Mouse (Mus musculus) hindbrain, embryonic 13.5 days (tissue): ENCODE results near the gene Stam2. TPM values are rescaled to one million over a fixed set of nuclear protein-coding genes. Genes with fewer than 3 reads are reported as not detected.

Experiments
- ATAC-seq: fragments of 200-750 bp; cut with Nextera tagmentation; 2 replicates; pipeline ENCODE4 v1.8.0; 2017; ENCODE audit warnings: moderate TSS enrichment; ENCODE audit not compliant: low FRiP score
- H3K27ac ChIP-seq: fragments of 300-500 bp; sonication (generic); 2 replicates; pipeline ENCODE4 v1.5.1; 2015; ENCODE audit warnings: inconsistent platforms, mild to moderate bottlenecking, moderate library complexity
- H3K27me3 ChIP-seq: fragments of 300-500 bp; sonication (generic); 2 replicates; pipeline ENCODE4 v1.6.1; 2015; ENCODE audit warnings: mild to moderate bottlenecking, inconsistent platforms
- H3K36me3 ChIP-seq: fragments of 300-500 bp; sonication (generic); 2 replicates; pipeline ENCODE4 v1.6.1; 2015; ENCODE audit warnings: mild to moderate bottlenecking, inconsistent platforms
- H3K4me1 ChIP-seq: fragments of 300-500 bp; sonication (generic); replicated peaks from 2 replicates; pipeline ENCODE4 v1.6.1; 2015; ENCODE audit warnings: inconsistent platforms
- H3K4me2 ChIP-seq: fragments of 300-500 bp; sonication (generic); 2 replicates; pipeline ENCODE4 v1.6.1; 2015; ENCODE audit warnings: inconsistent platforms, mild to moderate bottlenecking, moderate library complexity
- H3K4me3 ChIP-seq: fragments of 300-500 bp; sonication (generic); 2 replicates; pipeline ENCODE4 v1.5.1; 2015; ENCODE audit warnings: mild to moderate bottlenecking, inconsistent platforms
- H3K9ac ChIP-seq: fragments of 300-500 bp; sonication (generic); 2 replicates; pipeline ENCODE4 v1.6.1; 2015; ENCODE audit warnings: mild to moderate bottlenecking, inconsistent platforms
- H3K9me3 ChIP-seq: fragments of 300-500 bp; sonication (generic); 2 replicates; pipeline ENCODE4 v1.6.1; 2016; ENCODE audit warnings: inconsistent platforms
- WGBS: fragments of 180-500 bp; shearing (Covaris S2); methylation state at CpG from one replicate; pipeline ENCODE4 v1.1.7; 2015; 5-methylcytosine and 5-hydroxymethylcytosine counted together
- polyA plus RNA-seq: library from polyadenylated mRNA; unstranded; fragments of >200 nt; fragmentation: Nextera tagmentation; extraction: Ambion mirVana; gene quantifications from 2 replicates; pipeline ENCODE4 v1.2.1, GENCODE M21; 2015

The Stam2 gene
- polyA plus RNA-seq, 1 experiment from 2014 or later, result 42.0 TPM

DNA sequence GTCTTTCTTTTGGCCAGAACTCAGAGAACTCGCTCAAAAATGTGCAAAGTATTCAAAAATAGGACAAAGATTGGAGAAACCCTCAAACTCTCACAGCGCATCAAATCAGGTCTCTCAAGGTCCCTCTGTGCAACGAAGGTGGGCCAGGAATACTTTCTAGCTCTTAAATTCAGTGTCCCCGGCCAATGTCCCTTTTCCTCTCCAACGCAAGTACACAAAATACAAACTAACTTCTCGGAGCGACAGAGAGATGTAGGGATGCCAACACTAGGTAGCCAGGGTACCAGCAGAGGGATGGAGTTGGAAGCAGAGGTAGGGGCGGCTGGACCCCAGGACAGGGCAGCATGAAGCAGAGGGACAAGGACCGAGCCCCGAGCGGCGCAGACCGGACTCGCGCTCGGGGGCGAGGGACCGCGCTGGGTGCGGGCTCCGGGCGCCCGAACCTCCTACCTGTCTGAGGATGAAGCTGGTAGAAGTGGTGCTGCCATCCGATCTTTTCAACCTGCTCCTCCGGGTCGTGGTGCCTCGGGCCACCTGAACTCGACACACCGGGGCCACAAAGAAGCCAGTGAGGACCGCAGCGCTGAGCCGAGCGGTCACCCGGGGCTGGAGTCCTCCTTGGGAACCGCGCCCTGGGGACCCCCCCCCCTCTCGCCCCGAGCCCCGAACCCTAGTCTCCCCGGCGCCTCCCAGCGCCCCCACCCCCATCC is 66.6 kb downstream of the Stam2 start:
- WGBS, result under 1% methylated on average over 38 of the region's 42 CpGs
- peak; percentile 36 for ATAC-seq

DNA sequence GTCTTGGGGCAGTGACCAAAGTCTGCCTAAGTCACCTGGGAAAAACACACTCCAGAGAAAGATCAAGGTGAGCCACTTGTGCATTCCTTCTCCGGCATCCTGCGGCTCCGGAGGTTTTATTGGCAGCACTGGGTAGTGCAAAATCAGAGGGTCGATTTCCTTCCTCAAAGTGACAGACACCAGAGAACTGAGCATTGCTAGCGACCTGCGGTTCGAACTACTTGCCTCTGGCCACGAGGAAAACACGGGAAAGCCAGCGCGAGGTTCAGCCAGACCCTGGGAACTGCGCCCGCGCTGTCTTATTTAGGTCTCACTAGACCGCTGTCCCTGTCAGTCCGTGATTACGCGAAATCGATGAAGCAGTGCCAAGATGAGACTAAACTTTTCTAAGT is 67.2 kb downstream of the Stam2 start:
- peak overlapping the region; percentile 64 for H3K4me3 ChIP-seq
- H3K4me1 ChIP-seq, result peaks cover 12% of the 10 kb centered on the region
- no peak overlapping the region for H3K9ac ChIP-seq
- 1% methylated on average over 19 of the region's 19 CpGs for WGBS
- peaks cover 28% of the 10 kb centered on the region for H3K27me3 ChIP-seq
- no peaks in the 10 kb centered on the region for H3K9me3 ChIP-seq
- ATAC-seq, result no peak
- H3K27ac ChIP-seq, result no peak overlapping the region
- H3K36me3 ChIP-seq, result no peaks in the 10 kb centered on the region
- peak overlapping the region; percentile 90 for H3K4me2 ChIP-seq

More for the DNA sequence above, 66.6 kb downstream of the Stam2 start:
- H3K27ac ChIP-seq, result no peak overlapping the region
- H3K4me3 ChIP-seq, result peak overlapping the region; percentile 64
- peaks cover 28% of the 10 kb centered on the region for H3K27me3 ChIP-seq
- peak overlapping the region; percentile 77 for H3K9ac ChIP-seq
- H3K9me3 ChIP-seq, result no peaks in the 10 kb centered on the region
- no peaks in the 10 kb centered on the region for H3K36me3 ChIP-seq
- peaks cover 12% of the 10 kb centered on the region for H3K4me1 ChIP-seq
- H3K4me2 ChIP-seq, result peak overlapping the region; percentile 90

DNA sequence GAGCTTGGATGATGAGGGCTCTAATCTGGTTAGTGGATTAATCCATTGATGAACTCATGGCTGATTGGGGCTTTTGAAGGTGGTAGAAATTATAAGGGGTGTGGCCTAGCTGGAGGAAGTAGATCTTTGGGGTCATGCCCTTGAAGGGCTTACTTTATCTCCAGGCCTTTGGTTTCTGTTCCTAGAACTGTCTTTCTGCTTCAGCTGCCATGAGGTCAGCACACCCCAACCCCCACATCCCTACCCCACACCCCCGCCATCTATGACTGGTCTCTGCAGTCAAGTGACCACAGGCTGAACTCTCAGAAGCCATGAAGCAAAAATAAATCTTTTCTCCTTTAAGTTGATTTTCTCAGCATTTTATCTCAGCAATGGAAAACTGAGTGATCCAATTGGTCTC is 68.9 kb downstream of the Stam2 start:
- Histone ChIP-seq H3K27ac (no peak overlapping the region), H3K27me3 (peaks cover 28% of the 10 kb centered on the region), H3K4me3 (no peak overlapping the region), H3K9me3 (no peaks in the 10 kb centered on the region), H3K4me2 (no peak overlapping the region), H3K4me1 (peaks cover 12% of the 10 kb centered on the region), H3K9ac (no peak overlapping the region), H3K36me3 (no peaks in the 10 kb centered on the region)
- no peak for ATAC-seq
- 75% methylated on average over 1 of the region's 1 CpGs for WGBS

GRCm38 (mm10) chr2:52670733-52671132 is 71.3 kb downstream of the Stam2 start:
- Histone ChIP-seq H3K4me3 (no peak overlapping the region), H3K36me3 (no peaks in the 10 kb centered on the region), H3K4me1 (peaks cover 11% of the 10 kb centered on the region), H3K27me3 (peaks cover 23% of the 10 kb centered on the region), H3K9me3 (peaks cover 4% of the 10 kb centered on the region; the same call in 1 of the 2 replicates), H3K27ac (no peak overlapping the region), H3K9ac (no peak overlapping the region), H3K4me2 (no peak overlapping the region)
- ATAC-seq, result no peak
- 94% methylated on average over 5 of the region's 5 CpGs for WGBS

DNA sequence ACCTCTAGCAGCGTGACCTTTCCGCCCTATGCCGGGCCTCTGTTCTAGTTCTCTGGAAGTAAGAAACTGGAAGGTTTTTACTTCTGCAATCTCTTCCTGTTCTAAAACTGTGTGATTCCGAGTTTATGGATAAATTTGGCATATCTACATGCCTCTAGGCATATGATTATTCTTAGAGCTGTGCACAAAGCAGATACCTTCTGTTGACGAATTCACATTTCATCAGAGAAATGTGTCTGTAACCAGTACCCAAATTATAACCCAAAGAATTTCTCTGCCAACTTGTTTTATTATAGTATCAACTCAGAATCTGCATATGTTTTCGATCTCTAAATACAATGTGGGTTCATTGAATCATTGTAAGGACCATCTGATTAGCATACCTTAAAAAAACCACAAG is 73.6 kb downstream of the Stam2 start:
- H3K9ac ChIP-seq, result no peak overlapping the region
- ATAC-seq, result no peak
- no peaks in the 10 kb centered on the region for H3K4me1 ChIP-seq
- H3K36me3 ChIP-seq, result no peaks in the 10 kb centered on the region
- no peak overlapping the region for H3K4me2 ChIP-seq
- peaks cover 9% of the 10 kb centered on the region; the same call in 1 of the 2 replicates for H3K27me3 ChIP-seq
- H3K9me3 ChIP-seq, result peaks cover 4% of the 10 kb centered on the region; the same call in 1 of the 2 replicates
- no peak overlapping the region for H3K27ac ChIP-seq
- no peak overlapping the region for H3K4me3 ChIP-seq
- 91% methylated on average over 6 of the region's 6 CpGs for WGBS

DNA sequence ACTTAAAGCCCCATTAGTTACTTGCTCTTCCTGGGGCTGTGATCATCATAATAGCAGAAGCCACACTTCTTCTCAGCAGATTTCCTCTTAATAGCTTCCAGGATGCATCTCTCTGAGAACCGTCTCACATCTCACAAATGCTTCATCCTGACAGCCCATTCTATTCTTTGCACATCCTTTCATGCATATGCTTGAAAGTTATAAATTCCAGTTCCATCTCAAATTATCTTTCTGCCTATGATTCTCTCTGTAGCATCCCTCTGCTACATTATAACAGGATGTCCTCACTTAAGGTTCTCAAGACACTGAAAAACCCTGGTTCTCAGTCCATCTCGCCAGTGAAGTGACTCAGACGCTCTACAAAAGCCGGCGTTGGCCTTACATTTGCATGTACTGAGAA is 85.4 kb downstream of the Stam2 start:
- no peak for ATAC-seq
- WGBS, result 88% methylated on average over 5 of the region's 5 CpGs
- Histone ChIP-seq H3K9ac (no peak overlapping the region), H3K4me3 (no peak overlapping the region), H3K4me1 (no peaks in the 10 kb centered on the region), H3K4me2 (no peak overlapping the region), H3K9me3 (no peaks in the 10 kb centered on the region), H3K27ac (no peak overlapping the region), H3K36me3 (no peaks in the 10 kb centered on the region), H3K27me3 (no peaks in the 10 kb centered on the region)

GRCm38 (mm10) chr2:52654541-52654940 is 87.5 kb downstream of the Stam2 start:
- H3K27me3 ChIP-seq, result no peaks in the 10 kb centered on the region
- H3K27ac ChIP-seq, result no peak overlapping the region
- no peaks in the 10 kb centered on the region for H3K4me1 ChIP-seq
- no peak overlapping the region for H3K9ac ChIP-seq
- no peaks in the 10 kb centered on the region for H3K9me3 ChIP-seq
- no peak overlapping the region for H3K4me3 ChIP-seq
- ATAC-seq, result no peak
- WGBS, result 75% methylated on average over 4 of the region's 4 CpGs
- H3K36me3 ChIP-seq, result no peaks in the 10 kb centered on the region
- H3K4me2 ChIP-seq, result no peak overlapping the region

GRCm38 (mm10) chr2:52651547-52651946 is 90.5 kb downstream of the Stam2 start:
- no peaks in the 10 kb centered on the region for H3K36me3 ChIP-seq
- H3K4me1 ChIP-seq, result no peaks in the 10 kb centered on the region
- no peak overlapping the region for H3K4me2 ChIP-seq
- H3K27ac ChIP-seq, result no peak overlapping the region
- ATAC-seq, result no peak
- no peak overlapping the region for H3K9ac ChIP-seq
- H3K4me3 ChIP-seq, result no peak overlapping the region
- H3K9me3 ChIP-seq, result no peaks in the 10 kb centered on the region
- 81% methylated on average over 6 of the region's 6 CpGs for WGBS
- no peaks in the 10 kb centered on the region for H3K27me3 ChIP-seq

GRCm38 (mm10) chr2:52647255-52647998 is 94.7 kb downstream of the Stam2 start:
- no peaks in the 10 kb centered on the region for H3K9me3 ChIP-seq
- no peaks in the 10 kb centered on the region for H3K4me1 ChIP-seq
- no peaks in the 10 kb centered on the region for H3K36me3 ChIP-seq
- 79% methylated on average over 8 of the region's 8 CpGs for WGBS
- no peak overlapping the region for H3K9ac ChIP-seq
- no peak overlapping the region for H3K4me3 ChIP-seq
- H3K4me2 ChIP-seq, result no peak overlapping the region
- H3K27me3 ChIP-seq, result no peaks in the 10 kb centered on the region
- no peak for ATAC-seq
- no peak overlapping the region for H3K27ac ChIP-seq

GRCm38 (mm10) chr2:52643657-52644056 is 98.4 kb downstream of the Stam2 start:
- Histone ChIP-seq H3K27me3 (no peaks in the 10 kb centered on the region), H3K36me3 (no peaks in the 10 kb centered on the region), H3K27ac (no peak overlapping the region), H3K9ac (no peak overlapping the region), H3K9me3 (no peaks in the 10 kb centered on the region), H3K4me3 (no peak overlapping the region), H3K4me1 (no peaks in the 10 kb centered on the region), H3K4me2 (no peak overlapping the region)
- WGBS, result 87% methylated on average over 6 of the region's 6 CpGs
- no peak for ATAC-seq
